Mouse (Mus musculus): ENCODE measurements at regions not wholly inside any gene's neighbourhood (a gene's known extent, or its start where the extent isn't known, plus 50 kb on each side); places are given as distances from the start of the nearest gene placed in this dataset.

- no peak for TF ChIP-seq CTCF (IDR thresholded peaks at IDR 0.05; ENCODE audit: borderline replicate concordance, insufficient read depth, low read depth, low read length)
- no peak for TF ChIP-seq POLR2A (IDR thresholded peaks at IDR 0.05; ENCODE audit: borderline replicate concordance, insufficient read depth, low read length)
Measured at GRCm38 (mm10) chr3:149078881-149079280, 88.5 kb upstream of the Adgrl2 start.
